Mouse (Mus musculus) testis, adult 2 months (tissue): ENCODE measurements around the gene Brcc3. TPM values are rescaled to one million over a fixed set of nuclear protein-coding genes. Genes with fewer than 3 reads are reported as not detected.
A peak's percentile ranks its signal among the peaks of the same experiment; 100 is the strongest.
"Not testable (repeated sequence)": the region's sequence is repeated elsewhere in the genome, so short reads cannot be mapped to it uniquely, and the experiment has no call there.

Experiments used
- H3K27ac ChIP-seq: fragments of 200-500 bp; 2 replicates; pipeline ENCODE4 v1.5.1; 2012; ENCODE audit warnings: low read depth, low read length; ENCODE audit not compliant: control insufficient read depth, insufficient read depth
- H3K27me3 ChIP-seq: fragments of 200-500 bp; 2 replicates; pipeline ENCODE4 v1.6.1; 2012; ENCODE audit warnings: mild to moderate bottlenecking, low read length, moderate library complexity; ENCODE audit not compliant: control insufficient read depth, insufficient read depth
- H3K36me3 ChIP-seq: fragments of 200-500 bp; 2 replicates; pipeline ENCODE4 v1.6.1; 2012; ENCODE audit warnings: mild to moderate bottlenecking, low read length; ENCODE audit not compliant: control insufficient read depth, insufficient read depth
- H3K4me1 ChIP-seq: fragments of 200-500 bp; 2 replicates; pipeline ENCODE4 v1.6.1; 2012; ENCODE audit warnings: low read length; ENCODE audit not compliant: control insufficient read depth, insufficient read depth
- H3K4me3 ChIP-seq: fragments of 200-500 bp; 2 replicates; pipeline ENCODE4 v1.5.1; 2012; ENCODE audit warnings: low read depth, mild to moderate bottlenecking, low read length, moderate library complexity, mixed read lengths; ENCODE audit not compliant: control insufficient read depth
- CTCF ChIP-seq: fragments of 200-500 bp; IDR thresholded peaks from 2 replicates; pipeline ENCODE4 v1.5.1; 2012; ENCODE audit warnings: low read depth, mild to moderate bottlenecking, inconsistent platforms, low read length, moderate library complexity; ENCODE audit not compliant: control insufficient read depth, insufficient read depth, insufficient replicate concordance
- POLR2A ChIP-seq: fragments of 200-500 bp; IDR thresholded peaks from 2 replicates; pipeline ENCODE4 v1.6.1; 2012; ENCODE audit warnings: low read depth, mild to moderate bottlenecking, inconsistent platforms, low read length, moderate library complexity; ENCODE audit not compliant: control insufficient read depth
- polyA plus RNA-seq: library from polyadenylated mRNA; depleted of rRNA; stranded (reverse); fragments of >200 nt; gene quantifications from 2 replicates; pipeline ENCODE4 v1.2.3, GENCODE M21; 2012; rRNA removed

The Brcc3 gene
- polyA plus RNA-seq, 1 experiment: 1.2 TPM

- H3K4me3 ChIP-seq: no peak overlapping the region
- H3K27me3 ChIP-seq: no peaks in the 10 kb centered on the region
- TF ChIP-seq CTCF (no peak), POLR2A (no peak)
- no peak overlapping the region for H3K27ac ChIP-seq
- H3K4me1 ChIP-seq: no peaks in the 10 kb centered on the region
- H3K36me3 ChIP-seq: no peaks in the 10 kb centered on the region
These were observed 17.0 kb upstream of the Brcc3 start for GRCm38 (mm10) chrX:75399471-75399870.

GRCm38 (mm10) chrX:75402668-75403067 lies 13.8 kb upstream of the Brcc3 start:
- Histone ChIP-seq H3K4me1 (no peaks in the 10 kb centered on the region), H3K27ac (no peak overlapping the region), H3K36me3 (no peaks in the 10 kb centered on the region), H3K4me3 (no peak overlapping the region), H3K27me3 (no peaks in the 10 kb centered on the region)
- no peak for TF ChIP-seq CTCF
- no peak for TF ChIP-seq POLR2A

GRCm38 (mm10) chrX:75403350-75403749 lies 13.1 kb upstream of the Brcc3 start:
- Histone ChIP-seq H3K4me3 (no peak overlapping the region), H3K27me3 (no peaks in the 10 kb centered on the region), H3K27ac (no peak overlapping the region), H3K4me1 (no peaks in the 10 kb centered on the region), H3K36me3 (no peaks in the 10 kb centered on the region)
- TF ChIP-seq CTCF (no peak), POLR2A (no peak)

- no peaks in the 10 kb centered on the region for H3K27me3 ChIP-seq
- H3K4me1 ChIP-seq: no peaks in the 10 kb centered on the region
- H3K4me3 ChIP-seq: no peak overlapping the region
- TF ChIP-seq CTCF (no peak), POLR2A (no peak)
- no peaks in the 10 kb centered on the region for H3K36me3 ChIP-seq
- no peak overlapping the region for H3K27ac ChIP-seq
These were observed 6.7 kb upstream of the Brcc3 start for GRCm38 (mm10) chrX:75409711-75410110.

- no peak overlapping the region for H3K27ac ChIP-seq
- TF ChIP-seq POLR2A (no peak), CTCF (no peak)
- H3K4me3 ChIP-seq: no peak overlapping the region
- no peaks in the 10 kb centered on the region for H3K4me1 ChIP-seq
- no peaks in the 10 kb centered on the region for H3K36me3 ChIP-seq
- H3K27me3 ChIP-seq: no peaks in the 10 kb centered on the region
These were observed 38.2 kb downstream of the Brcc3 start for GRCm38 (mm10) chrX:75454597-75454996.

GRCm38 (mm10) chrX:75475182-75475644 lies 58.8 kb downstream of the Brcc3 start:
- not testable (repeated sequence) for H3K27ac ChIP-seq, H3K36me3 ChIP-seq, H3K4me1 ChIP-seq, H3K27me3 ChIP-seq
- peak overlapping the region; percentile 79 for H3K4me3 ChIP-seq

GRCm38 (mm10) chrX:75489886-75490285 lies 73.5 kb downstream of the Brcc3 start:
- Histone ChIP-seq H3K27ac (no peak overlapping the region), H3K4me1 (no peaks in the 10 kb centered on the region), H3K4me3 (no peak overlapping the region), H3K27me3 (no peaks in the 10 kb centered on the region), H3K36me3 (no peaks in the 10 kb centered on the region)
- TF ChIP-seq CTCF: no peak

Other genes with a start within 250 kb of the Brcc3 start
- gene Fundc2, start 34.2 kb upstream of the Brcc3 start, polyA plus RNA-seq: 1.0 and 1.3 TPM in 2 replicates
- 0.12 and 0.14 TPM in 2 replicates for gene F8, start 34.0 kb upstream of the Brcc3 start, polyA plus RNA-seq
- 0.76 and 1.1 TPM in 2 replicates for gene Cmc4, start within 50 bp of the Brcc3 start, polyA plus RNA-seq
- 1.4 and 1.8 TPM in 2 replicates for gene Mtcp1, start within 50 bp of the Brcc3 start, polyA plus RNA-seq
- 0.99 and 2.0 TPM in 2 replicates for gene Vbp1, start 97.7 kb downstream of the Brcc3 start, polyA plus RNA-seq
- 0.08 and 0.10 TPM in 2 replicates for gene Rab39b, start 161.6 kb downstream of the Brcc3 start, polyA plus RNA-seq